Mouse (Mus musculus) thymus, adult 2 months (tissue): ENCODE measurements around the gene Tom1l2.

Experiments
- CTCF ChIP-seq: fragments of 200-500 bp; IDR thresholded peaks from 2 replicates; pipeline ENCODE4 v1.5.1; 2012; ENCODE audit warnings: mild to moderate bottlenecking, control low read depth, low read length, moderate library complexity, borderline replicate concordance; ENCODE audit not compliant: control insufficient read depth, poor library complexity, insufficient read depth; ENCODE audit errors: extremely low read depth
- POLR2A ChIP-seq: fragments of 200-500 bp; IDR thresholded peaks from 2 replicates; pipeline ENCODE4 v1.6.1; 2012; ENCODE audit warnings: mild to moderate bottlenecking, low read length, control low read depth, moderate library complexity; ENCODE audit not compliant: control insufficient read depth, poor library complexity, insufficient read depth; ENCODE audit errors: extremely low read depth

DNA sequence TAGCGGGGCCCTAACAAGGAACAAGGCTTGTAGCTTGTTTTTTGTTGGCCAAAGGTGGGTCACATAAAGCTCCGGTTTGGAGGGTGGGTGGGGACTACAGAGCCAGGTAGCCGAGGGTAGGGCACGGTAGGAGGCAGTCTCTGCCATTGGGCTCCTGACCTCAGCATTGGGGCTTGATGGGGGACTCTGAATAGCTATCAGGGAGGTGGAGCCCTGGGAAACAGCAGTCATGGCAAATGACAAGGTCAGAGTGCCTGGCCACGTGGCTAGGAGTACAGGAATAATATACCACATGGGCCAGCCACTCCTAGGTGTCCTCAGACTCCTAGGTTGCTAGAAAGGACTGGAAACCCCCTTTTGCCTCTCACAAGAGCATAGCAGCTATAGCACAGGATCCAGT lies 156.4 kb downstream of the Tom1l2 start:
- TF ChIP-seq CTCF (no peak), POLR2A (no peak)
